Mouse (Mus musculus) forebrain, embryonic 10.5 days (tissue): ENCODE data around the gene Hmgxb4. TPM values are rescaled to one million over a fixed set of nuclear protein-coding genes. Genes with fewer than 3 reads are reported as not detected.
A peak's percentile ranks its signal among the peaks of the same experiment; 100 is the strongest.

Experiments used
- DNase-seq: peaks from one replicate; pipeline ENCODE4 v3.0.0-alpha.2; 2017; ENCODE audit warnings: low spot score; ENCODE audit errors: extremely low spot score
- H3K27ac ChIP-seq: fragments of 300-500 bp; sonication (generic); 2 replicates; pipeline ENCODE4 v1.5.1; 2016; ENCODE audit warnings: mild to moderate bottlenecking
- H3K27me3 ChIP-seq: fragments of 300-500 bp; sonication (generic); 2 replicates; pipeline ENCODE4 v1.6.1; 2016; ENCODE audit warnings: mild to moderate bottlenecking; ENCODE audit not compliant: poor library complexity, severe bottlenecking
- H3K36me3 ChIP-seq: fragments of 300-500 bp; sonication (generic); replicated peaks from 2 replicates; pipeline ENCODE4 v1.6.1; 2016; ENCODE audit warnings: mild to moderate bottlenecking, moderate library complexity
- H3K4me1 ChIP-seq: fragments of 300-500 bp; sonication (generic); 2 replicates; pipeline ENCODE4 v1.6.1; 2016
- H3K4me3 ChIP-seq: fragments of 300-500 bp; sonication (generic); 2 replicates; pipeline ENCODE4 v1.5.1; 2016; ENCODE audit warnings: mild to moderate bottlenecking, moderate library complexity
- H3K9me3 ChIP-seq: fragments of 300-500 bp; sonication (generic); 2 replicates; pipeline ENCODE4 v1.6.1; 2016; ENCODE audit warnings: mild to moderate bottlenecking, moderate library complexity
- WGBS: fragments of 180-500 bp; shearing (Covaris S2); methylation state at CpG from one replicate; pipeline ENCODE4 v1.1.7; 2016; 5-methylcytosine and 5-hydroxymethylcytosine counted together
- polyA plus RNA-seq: library from polyadenylated mRNA; unstranded; fragments of >200 nt; fragmentation: Nextera tagmentation; extraction: Ambion mirVana; gene quantifications from 2 replicates; pipeline ENCODE4 v1.2.1, GENCODE M21; 2016

The Hmgxb4 gene
- polyA plus RNA-seq, 1 experiment from 2014 or later = 51.2 TPM

- DNase-seq = no peak
- no peaks in the 10 kb centered on the region for H3K27me3 ChIP-seq
Observed at GRCm38 (mm10) chr8:75060022-75060421, 66.9 kb downstream of the Hmgxb4 start.

GRCm38 (mm10) chr8:75060815-75061214 is 67.7 kb downstream of the Hmgxb4 start:
- 83% methylated on average over 2 of the region's 2 CpGs for WGBS
- Histone ChIP-seq H3K27ac (no peak overlapping the region), H3K36me3 (peaks cover 39% of the 10 kb centered on the region), H3K27me3 (no peaks in the 10 kb centered on the region), H3K9me3 (no peaks in the 10 kb centered on the region), H3K4me3 (no peak overlapping the region), H3K4me1 (no peaks in the 10 kb centered on the region)
- DNase-seq = no peak

More at GRCm38 (mm10) chr8:75060022-75060421, 66.9 kb downstream of the Hmgxb4 start:
- Histone ChIP-seq H3K9me3 (no peaks in the 10 kb centered on the region), H3K36me3 (peaks cover 32% of the 10 kb centered on the region), H3K4me3 (no peak overlapping the region), H3K4me1 (no peaks in the 10 kb centered on the region), H3K27ac (no peak overlapping the region)
- 86% methylated on average over 6 of the region's 6 CpGs for WGBS

- Histone ChIP-seq H3K4me3 (no peak overlapping the region), H3K27ac (no peak overlapping the region), H3K27me3 (no peaks in the 10 kb centered on the region), H3K4me1 (no peaks in the 10 kb centered on the region), H3K9me3 (no peaks in the 10 kb centered on the region), H3K36me3 (peaks cover 23% of the 10 kb centered on the region)
- 68% methylated on average over 3 of the region's 3 CpGs for WGBS
- no peak for DNase-seq
Observed at GRCm38 (mm10) chr8:75063290-75063689, 70.1 kb downstream of the Hmgxb4 start.

GRCm38 (mm10) chr8:75064790-75065189 is 71.6 kb downstream of the Hmgxb4 start:
- H3K36me3 ChIP-seq = peaks cover 18% of the 10 kb centered on the region; the same call in 1 of the 2 replicates
- H3K9me3 ChIP-seq = no peaks in the 10 kb centered on the region
- H3K27ac ChIP-seq = no peak overlapping the region
- no peak overlapping the region for H3K4me3 ChIP-seq
- no peak for DNase-seq
- 83% methylated on average over 3 of the region's 3 CpGs for WGBS
- no peaks in the 10 kb centered on the region for H3K4me1 ChIP-seq
- no peaks in the 10 kb centered on the region for H3K27me3 ChIP-seq

- DNase-seq = no peak
- WGBS = 85% methylated on average over 6 of the region's 6 CpGs
- H3K9me3 ChIP-seq = no peaks in the 10 kb centered on the region
- no peak overlapping the region for H3K4me3 ChIP-seq
- H3K4me1 ChIP-seq = no peaks in the 10 kb centered on the region
- H3K36me3 ChIP-seq = peaks cover 16% of the 10 kb centered on the region; the same call in 1 of the 2 replicates
- H3K27me3 ChIP-seq = no peaks in the 10 kb centered on the region
- no peak overlapping the region for H3K27ac ChIP-seq
Observed at GRCm38 (mm10) chr8:75067287-75067686, 74.1 kb downstream of the Hmgxb4 start.

GRCm38 (mm10) chr8:75070297-75070696 is 77.1 kb downstream of the Hmgxb4 start:
- 88% methylated on average over 1 of the region's 1 CpGs for WGBS
- no peak for DNase-seq
- Histone ChIP-seq H3K27me3 (no peaks in the 10 kb centered on the region), H3K27ac (no peak overlapping the region), H3K4me3 (no peak overlapping the region), H3K9me3 (no peaks in the 10 kb centered on the region), H3K36me3 (peaks cover 4% of the 10 kb centered on the region; the same call in 1 of the 2 replicates), H3K4me1 (no peaks in the 10 kb centered on the region)

- no peaks in the 10 kb centered on the region for H3K27me3 ChIP-seq
- H3K27ac ChIP-seq = no peak overlapping the region
- H3K4me1 ChIP-seq = no peaks in the 10 kb centered on the region
- H3K36me3 ChIP-seq = no peaks in the 10 kb centered on the region
- DNase-seq = peak; percentile 81
- H3K4me3 ChIP-seq = no peak overlapping the region
- H3K9me3 ChIP-seq = no peaks in the 10 kb centered on the region
- WGBS = 42% methylated on average over 3 of the region's 4 CpGs
Observed at GRCm38 (mm10) chr8:75071627-75072346, 78.6 kb downstream of the Hmgxb4 start.

- WGBS = 93% methylated on average over 1 of the region's 1 CpGs
- DNase-seq = no peak
Observed at GRCm38 (mm10) chr8:75074876-75075275, 81.7 kb downstream of the Hmgxb4 start.

GRCm38 (mm10) chr8:75078215-75078614 is 85.1 kb downstream of the Hmgxb4 start:
- 66% methylated on average over 1 of the region's 1 CpGs for WGBS
- no peak for DNase-seq

More at GRCm38 (mm10) chr8:75074876-75075275, 81.7 kb downstream of the Hmgxb4 start:
- Histone ChIP-seq H3K27me3 (no peaks in the 10 kb centered on the region), H3K27ac (no peak overlapping the region), H3K36me3 (no peaks in the 10 kb centered on the region), H3K4me3 (no peak overlapping the region), H3K9me3 (no peaks in the 10 kb centered on the region), H3K4me1 (no peaks in the 10 kb centered on the region)

GRCm38 (mm10) chr8:75078851-75079250 is 85.7 kb downstream of the Hmgxb4 start:
- Histone ChIP-seq H3K9me3 (no peaks in the 10 kb centered on the region), H3K27ac (no peak overlapping the region), H3K4me3 (no peak overlapping the region), H3K36me3 (no peaks in the 10 kb centered on the region), H3K27me3 (no peaks in the 10 kb centered on the region), H3K4me1 (peaks cover 7% of the 10 kb centered on the region)
- no peak for DNase-seq
- WGBS = 95% methylated on average over 9 of the region's 9 CpGs

More at GRCm38 (mm10) chr8:75078215-75078614, 85.1 kb downstream of the Hmgxb4 start:
- H3K27ac ChIP-seq = no peak overlapping the region
- no peaks in the 10 kb centered on the region for H3K9me3 ChIP-seq
- H3K4me3 ChIP-seq = no peak overlapping the region
- no peaks in the 10 kb centered on the region for H3K36me3 ChIP-seq
- H3K27me3 ChIP-seq = no peaks in the 10 kb centered on the region
- peaks cover under 1% of the 10 kb centered on the region for H3K4me1 ChIP-seq

Other genes starting within 250 kb of the Hmgxb4 start
- gene Isx, start 120.2 kb upstream of the Hmgxb4 start, polyA plus RNA-seq = not detected in 2 replicates
- gene Tom1, start 40.3 kb downstream of the Hmgxb4 start, polyA plus RNA-seq = 28.9 and 30.0 TPM in 2 replicates
- 19.7 and 23.2 TPM in 2 replicates for gene Hmox1, start 100.3 kb downstream of the Hmgxb4 start, polyA plus RNA-seq
- gene Mcm5, start 116.2 kb downstream of the Hmgxb4 start, polyA plus RNA-seq = 360 and 365 TPM in 2 replicates
- 0.11 and 0.28 TPM in 2 replicates for gene Rasd2, start 220.6 kb downstream of the Hmgxb4 start, polyA plus RNA-seq